Comparison of ENCODE assay signal across 7 mouse cellular contexts in the genomic region with DNA sequence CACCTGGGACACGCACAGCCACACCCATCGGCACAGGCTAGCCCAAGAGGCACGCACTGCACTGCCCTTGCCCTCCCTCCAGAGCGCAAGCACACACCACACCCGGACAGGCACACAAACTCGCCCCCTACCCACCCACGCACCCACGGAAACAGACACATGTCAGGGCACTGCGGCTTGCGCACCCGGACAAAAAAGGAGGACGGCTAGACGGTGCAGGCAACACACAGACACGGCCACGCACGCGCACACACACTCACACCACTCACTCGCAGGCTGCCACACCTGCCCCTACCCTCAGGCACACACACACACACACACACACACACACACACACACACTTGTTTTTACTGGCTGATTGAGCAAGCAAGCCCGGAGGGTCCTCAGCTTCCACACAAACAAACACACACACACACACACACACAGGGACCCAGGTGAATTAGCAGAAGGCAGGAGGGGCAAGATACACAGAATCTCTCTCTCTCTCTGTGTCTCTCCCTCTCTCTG. TPM values are rescaled to one million over a fixed set of nuclear protein-coding genes. Genes with fewer than 3 reads are reported as not detected.
DNase-seq lines count a peak whose midpoint lies in the region.

No protein-coding gene starts in this region.

- DNase-seq in adrenal gland, postnatal 10 days, result peak; percentile 1
- DNase-seq in cerebellum, postnatal 4 days (ENCODE audit: low spot score in 2 of 2), result peak; percentile 0 to 13
- peak; percentile 97 for DNase-seq in heart, adult 11 months
- peak; percentile 30 for DNase-seq in kidney, adult 9 months
- DNase-seq in layer of hippocampus, postnatal 36 days, result peak; percentile 24 to 51
- peak; percentile 10 for DNase-seq in ovary, adult 18-20 months (ENCODE audit: low spot score)
- peak; percentile 43 for DNase-seq in testis, postnatal 10 days (ENCODE audit: low spot score)

RNA-seq across cellular contexts. Expression of a gene that starts 53.0 kb away (rescaled TPM):
- total RNA-seq in adrenal gland, postnatal 10 days (2021), result 10 to 100 TPM; 42.8 to 48.5 TPM
- 10 to 100 TPM; 36.0 to 45.7 TPM for total RNA-seq in layer of hippocampus, postnatal 36 days (2021)

Comparison
In these comparisons a context has a peak if more than half of its experiments do, and no peak if none do; other contexts are left out.
1. Peak in every context shown above with its lines: DNase-seq.
2. DNase-seq: peak in every context shown above with its lines; median percentile 97 in heart, adult 11 months; 43 in testis, postnatal 10 days; 38 in layer of hippocampus, postnatal 36 days; 30 in kidney, adult 9 months; 10 in ovary, adult 18-20 months; 6 in cerebellum, postnatal 4 days; 1 in adrenal gland, postnatal 10 days.